8 mouse cellular contexts compared by ENCODE assay signal in the genomic region with DNA sequence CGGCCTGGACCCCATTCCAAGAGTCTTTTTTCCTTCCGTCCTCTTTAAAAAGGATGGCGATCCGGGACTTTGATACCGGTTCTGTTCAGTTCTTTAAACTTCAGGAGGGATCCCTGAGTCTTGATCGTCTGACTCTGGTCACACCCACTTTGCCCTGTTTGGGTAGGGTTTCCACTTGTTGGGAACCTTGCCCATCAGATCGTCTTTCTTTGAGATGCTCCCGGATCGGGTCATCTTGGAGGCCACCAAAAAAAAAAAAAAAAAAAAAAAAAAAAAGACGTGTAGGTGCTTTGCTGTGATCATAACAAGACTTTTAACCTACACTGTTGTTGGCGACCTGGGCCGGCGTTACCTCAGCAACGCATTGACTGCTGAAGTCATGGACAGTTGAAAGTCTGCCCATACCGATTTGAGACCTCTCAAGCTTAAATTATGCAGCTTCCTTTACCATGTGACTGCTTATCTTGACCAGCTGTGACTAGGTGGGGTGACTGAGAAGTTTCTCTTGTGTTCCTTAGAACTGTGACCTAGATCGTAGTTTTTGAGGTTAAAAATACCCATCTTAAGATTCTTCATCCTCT. TPM values are rescaled to one million over a fixed set of nuclear protein-coding genes. Genes with fewer than 3 reads are reported as not detected.
A peak's percentile ranks its signal among the peaks of the same experiment; 100 is the strongest.
DNase-seq lines count a peak whose midpoint lies in the region; ATAC-seq and TF ChIP-seq lines count a peak whose summit lies in the region.

No protein-coding gene starts in this region.

- peak; percentile 24 to 33 for DNase-seq in adrenal gland, postnatal 36 days
- no peak for DNase-seq in adrenal gland, postnatal 25 days
- peak; percentile 75 for DNase-seq in MN1 (ENCODE audit: low spot score)
- DNase-seq in forebrain, embryonic 11.5 days (ENCODE audit: low spot score), result no peak
- DNase-seq in lung, postnatal 10 days, result peak; percentile 44
- peak; percentile 59 to 78 for DNase-seq in spleen, postnatal 10 days (ENCODE audit: low spot score in 2 of 2)
- no peak for DNase-seq in right cerebral cortex, postnatal 10 days (ENCODE audit: low spot score in 2 of 2)

- H3K9me3 ChIP-seq in forebrain, embryonic 11.5 days (ENCODE audit: control insufficient read depth, low read length), result no peaks in the 10 kb centered on the region
- H3K9me3 ChIP-seq in intestine, postnatal 0 days (ENCODE audit: control insufficient read depth), result no peaks in the 10 kb centered on the region

- peak overlapping the region; percentile 57 for H3K4me2 ChIP-seq in forebrain, embryonic 11.5 days (ENCODE audit: low read depth, low read length, severe bottlenecking)
- peak overlapping the region; percentile 69 for H3K4me2 ChIP-seq in intestine, postnatal 0 days (replicated peaks; ENCODE audit: low read depth)

- ATAC-seq in forebrain, embryonic 11.5 days (replicated peaks; ENCODE audit: low FRiP score), result peak; percentile 21; the same call in 1 of the 2 replicates
- peak; percentile 39 for ATAC-seq in intestine, postnatal 0 days

- H3K9ac ChIP-seq in forebrain, embryonic 11.5 days (ENCODE audit: low read length), result peak overlapping the region; percentile 86
- peak overlapping the region; percentile 91 for H3K9ac ChIP-seq in intestine, postnatal 0 days (ENCODE audit: low read depth, low read length)

- no peak for TF ChIP-seq CTCF in intestine, postnatal 0 days (IDR thresholded peaks at IDR 0.05; ENCODE audit: low read depth)

- peak overlapping the region; percentile 89 for H3K4me3 ChIP-seq in forebrain, embryonic 11.5 days (ENCODE audit: low read depth, low read length)
- peak overlapping the region; percentile 90 for H3K4me3 ChIP-seq in intestine, postnatal 0 days (ENCODE audit: low read depth, low read length)

- peak overlapping the region; percentile 51; the same call in 1 of the 2 replicates for H3K27ac ChIP-seq in forebrain, embryonic 11.5 days (ENCODE audit: low read depth, low read length)
- peak overlapping the region; percentile 99 for H3K27ac ChIP-seq in intestine, postnatal 0 days (ENCODE audit: low read depth, low read length)

- H3K4me1 ChIP-seq in forebrain, embryonic 11.5 days (replicated peaks; ENCODE audit: control insufficient read depth, insufficient read depth, low read length), result no peaks in the 10 kb centered on the region; the same call in 1 of the 2 replicates
- H3K4me1 ChIP-seq in intestine, postnatal 0 days (replicated peaks; ENCODE audit: control insufficient read depth, insufficient read depth, low read length), result 0 out of 2 replicates have a peak, but pooled peaks cover 7% of the 10 kb centered on the region

- WGBS in forebrain, embryonic 11.5 days, result 9% methylated on average over 16 of the region's 16 CpGs
- WGBS in intestine, postnatal 0 days, result 2% methylated on average over 16 of the region's 16 CpGs

- H3K27me3 ChIP-seq in forebrain, embryonic 11.5 days (ENCODE audit: control insufficient read depth, insufficient read depth, low read length), result no peaks in the 10 kb centered on the region
- H3K27me3 ChIP-seq in intestine, postnatal 0 days (replicated peaks; ENCODE audit: control insufficient read depth, insufficient read depth, low read length), result no peaks in the 10 kb centered on the region

- no peaks in the 10 kb centered on the region for H3K36me3 ChIP-seq in forebrain, embryonic 11.5 days (ENCODE audit: control insufficient read depth, insufficient read depth, low read length)
- H3K36me3 ChIP-seq in intestine, postnatal 0 days (ENCODE audit: control insufficient read depth, insufficient read depth), result no peaks in the 10 kb centered on the region

RNA-seq across cellular contexts. Expression of gene Wwp2, which starts 0.8 kb away (rescaled TPM):
- 10 to 100 TPM; 32.3 to 43.3 TPM for total RNA-seq in adrenal gland, postnatal 36 days (2021)
- 23.9 and 44.1 TPM in 2 replicates for total RNA-seq in adrenal gland, postnatal 25 days (2021)
- polyA plus RNA-seq in forebrain, embryonic 11.5 days (2014; fragmentation: Nextera tagmentation; extraction: Ambion mirVana), result 51.1 and 59.3 TPM in 2 replicates
- polyA plus RNA-seq in intestine, postnatal 0 days (2015; fragmentation: Nextera tagmentation; extraction: Ambion mirVana), result 34.9 and 37.4 TPM in 2 replicates

RNA-seq across cellular contexts. Expression of gene Nob1, which starts 12.1 kb away (rescaled TPM):
- 10 to 100 TPM; 28.5 to 35.5 TPM for total RNA-seq in adrenal gland, postnatal 36 days (2021)
- 29.6 and 40.6 TPM in 2 replicates for total RNA-seq in adrenal gland, postnatal 25 days (2021)
- polyA plus RNA-seq in forebrain, embryonic 11.5 days (2014; fragmentation: Nextera tagmentation; extraction: Ambion mirVana), result 81.5 and 88.7 TPM in 2 replicates
- 22.3 and 24.6 TPM in 2 replicates for polyA plus RNA-seq in intestine, postnatal 0 days (2015; fragmentation: Nextera tagmentation; extraction: Ambion mirVana)

RNA-seq across cellular contexts. Expression of gene Nqo1, which starts 33.9 kb away (rescaled TPM):
- 1 to 10 TPM; 4.5 to 6.1 TPM for total RNA-seq in adrenal gland, postnatal 36 days (2021)
- total RNA-seq in adrenal gland, postnatal 25 days (2021), result 4.6 and 6.2 TPM in 2 replicates
- polyA plus RNA-seq in forebrain, embryonic 11.5 days (2014; fragmentation: Nextera tagmentation; extraction: Ambion mirVana), result 6.9 and 8.0 TPM in 2 replicates
- polyA plus RNA-seq in intestine, postnatal 0 days (2015; fragmentation: Nextera tagmentation; extraction: Ambion mirVana), result 30.6 and 34.1 TPM in 2 replicates

Comparison
In these comparisons a context has a peak if more than half of its experiments do, and no peak if none do; other contexts are left out.
1. DNase-seq: peak in adrenal gland, postnatal 36 days (2 of 2), MN1 (single experiment), lung, postnatal 10 days (single experiment) and spleen, postnatal 10 days (2 of 2); none in adrenal gland, postnatal 25 days (single experiment), forebrain, embryonic 11.5 days (single experiment) and right cerebral cortex, postnatal 10 days (0 of 2).